Mouse (Mus musculus) heart, postnatal 0 days (tissue): ENCODE data around the gene Foxp1.

Experiments used
- CTCF ChIP-seq: IDR thresholded peaks from 2 replicates; pipeline ENCODE4 v1.5.1; 2016; ENCODE audit warnings: antibody characterized with exemption, control low read depth, low read depth
- EP300 ChIP-seq: IDR thresholded peaks from 2 replicates; pipeline ENCODE4 v1.6.1; 2016; ENCODE audit warnings: antibody characterized with exemption, low read depth

DNA sequence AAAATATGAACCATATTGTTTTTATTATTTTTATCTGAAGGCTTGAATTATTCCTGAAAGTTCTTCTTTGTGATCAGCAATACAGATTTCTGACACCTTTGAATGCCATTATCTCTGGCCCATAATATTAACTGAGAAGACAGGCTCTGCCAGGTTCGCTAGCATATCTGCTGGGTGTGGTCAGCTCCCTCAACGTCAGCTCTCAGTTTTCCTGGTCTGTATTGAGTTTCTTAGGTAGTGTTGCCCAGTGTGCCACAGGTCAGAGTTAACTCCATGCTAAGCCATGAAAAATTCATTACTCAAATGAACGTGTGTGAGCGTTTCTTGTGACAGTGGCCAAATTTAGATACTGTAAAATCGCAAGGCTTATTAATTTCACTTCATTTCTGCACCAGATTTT is 26.4 kb downstream of the Foxp1 start:
- no peak for TF ChIP-seq CTCF
- no peak for TF ChIP-seq EP300
